Mouse (Mus musculus) forebrain, embryonic 14.5 days (tissue): ENCODE measurements around the gene Ccdc85c. TPM values are rescaled to one million over a fixed set of nuclear protein-coding genes. Genes with fewer than 3 reads are reported as not detected.

Source experiments
- ATAC-seq: fragments of 200-750 bp; cut with Nextera tagmentation; 2 replicates; pipeline ENCODE4 v1.8.0; 2017; ENCODE audit warnings: mild to moderate bottlenecking, moderate library complexity
- DNase-seq: peaks from one replicate; pipeline ENCODE4 v3.0.0-alpha.2; 2015; ENCODE audit warnings: low spot score
- H3K27ac ChIP-seq: fragments of 300-500 bp; sonication (generic); 2 replicates; pipeline ENCODE4 v1.5.1; 2014; ENCODE audit warnings: low read depth, mild to moderate bottlenecking, control low read depth, low read length, moderate library complexity
- H3K27me3 ChIP-seq: fragments of 300-500 bp; sonication (generic); replicated peaks from 2 replicates; pipeline ENCODE4 v1.6.1; 2014; ENCODE audit warnings: low read length, control low read depth, mixed read lengths; ENCODE audit not compliant: control insufficient read depth, insufficient read depth
- H3K36me3 ChIP-seq: fragments of 300-500 bp; sonication (generic); 2 replicates; pipeline ENCODE4 v1.6.1; 2014; ENCODE audit warnings: low read length, control low read depth; ENCODE audit not compliant: control insufficient read depth, insufficient read depth
- H3K4me1 ChIP-seq: fragments of 300-500 bp; sonication (generic); 2 replicates; pipeline ENCODE4 v1.6.1; 2014; ENCODE audit warnings: antibody characterized with exemption, low read length, control low read depth; ENCODE audit not compliant: control insufficient read depth, insufficient read depth
- H3K4me2 ChIP-seq: fragments of 300-500 bp; sonication (generic); 2 replicates; pipeline ENCODE4 v1.6.1; 2014; ENCODE audit warnings: mild to moderate bottlenecking, control low read depth, low read length
- H3K4me3 ChIP-seq: fragments of 300-500 bp; sonication (generic); 2 replicates; pipeline ENCODE4 v1.5.1; 2014; ENCODE audit warnings: low read depth, low read length, control low read depth
- H3K9ac ChIP-seq: fragments of 300-500 bp; sonication (generic); 2 replicates; pipeline ENCODE4 v1.6.1; 2014; ENCODE audit warnings: mild to moderate bottlenecking, low read length, control low read depth, moderate library complexity
- H3K9me3 ChIP-seq: fragments of 300-500 bp; sonication (generic); replicated peaks from 2 replicates; pipeline ENCODE4 v1.6.1; 2016; ENCODE audit warnings: low read length, control low read depth, mixed read lengths; ENCODE audit not compliant: control insufficient read depth
- WGBS: fragments of 180-500 bp; shearing (Covaris S2); extraction: QIAGEN DNeasy Blood & Tissue Kit; methylation state at CpG from one replicate; pipeline ENCODE4 v1.1.7; 2014; 5-methylcytosine and 5-hydroxymethylcytosine counted together
- polyA plus RNA-seq: library from polyadenylated mRNA; unstranded; fragments of >200 nt; fragmentation: Nextera tagmentation; extraction: Ambion mirVana; gene quantifications from 2 replicates; pipeline ENCODE4 v1.2.1, GENCODE M21; 2014

Gene Ccdc85c
- polyA plus RNA-seq, 1 experiment from 2014 or later: 14.5 TPM

DNA sequence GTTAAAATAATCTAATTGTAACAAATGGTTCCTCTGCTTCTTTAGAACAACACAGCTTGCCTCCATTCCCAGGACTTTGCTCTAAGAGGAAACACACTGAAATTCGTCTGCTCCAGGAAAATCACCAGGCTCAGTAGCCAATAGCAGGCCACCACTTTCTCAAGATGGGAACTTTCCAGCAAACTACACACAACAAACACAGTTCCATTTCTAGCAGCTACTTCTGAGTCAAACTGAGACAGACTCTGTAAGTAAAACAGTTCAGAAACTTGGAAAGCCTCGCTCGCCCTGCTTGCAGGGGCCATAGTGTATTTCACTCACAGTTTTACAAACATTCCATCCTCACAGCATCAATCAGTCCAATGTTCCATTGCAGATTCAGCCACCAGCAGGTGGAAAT lies 98.9 kb downstream of the Ccdc85c start:
- DNase-seq (no peak), ATAC-seq (no peak)
- WGBS: 81% methylated on average over 3 of the region's 3 CpGs
- Histone ChIP-seq H3K9ac (no peak overlapping the region), H3K36me3 (peaks cover under 1% of the 10 kb centered on the region; the same call in 1 of the 2 replicates), H3K9me3 (no peaks in the 10 kb centered on the region), H3K27ac (no peak overlapping the region), H3K27me3 (no peaks in the 10 kb centered on the region), H3K4me1 (peaks cover 21% of the 10 kb centered on the region), H3K4me3 (no peak overlapping the region), H3K4me2 (no peak overlapping the region)

DNA sequence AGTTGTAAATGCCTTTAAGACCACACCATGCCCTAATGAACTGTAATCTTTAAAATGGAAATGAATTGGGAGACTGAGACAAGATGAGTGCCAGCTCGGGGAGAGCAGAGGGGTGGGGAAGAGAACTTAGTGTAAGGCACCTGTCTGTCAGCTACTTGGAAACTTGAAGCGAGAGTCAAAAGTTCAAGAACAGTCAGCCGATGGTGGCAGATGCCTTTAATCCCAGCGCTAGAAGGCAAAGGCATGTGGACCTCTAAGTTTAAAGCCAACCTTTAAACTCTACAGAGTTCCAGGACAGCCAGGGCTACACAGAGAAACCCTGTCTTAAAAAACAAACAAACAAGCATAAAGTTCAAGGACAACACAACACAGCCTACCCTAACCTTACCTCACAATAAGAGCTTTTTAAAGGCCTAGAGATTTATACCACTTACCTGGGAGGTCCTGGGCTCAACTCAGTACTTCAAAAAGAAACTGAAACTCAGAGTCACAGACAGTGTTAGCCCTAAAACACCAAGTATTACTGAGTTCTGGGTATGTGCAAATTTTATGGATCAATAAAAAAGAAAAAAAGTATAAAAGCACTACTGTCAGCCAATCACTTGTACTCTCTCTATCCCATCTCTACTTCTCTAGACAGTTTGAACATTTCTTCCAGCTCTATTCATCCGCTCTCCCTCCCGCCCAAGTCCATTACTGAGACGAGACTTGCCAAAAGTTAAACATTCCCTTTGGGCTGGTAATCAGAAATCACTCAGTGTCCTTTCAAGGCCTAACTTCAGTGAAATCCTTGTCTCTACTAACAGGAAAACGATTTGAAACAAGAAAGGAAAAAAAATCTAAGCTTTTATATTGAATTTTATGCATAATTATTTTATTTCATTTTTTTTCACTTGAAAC lies 100.4 kb downstream of the Ccdc85c start:
- H3K27ac ChIP-seq: no peak overlapping the region
- ATAC-seq: no peak
- no peak overlapping the region for H3K9ac ChIP-seq
- DNase-seq: no peak
- no peaks in the 10 kb centered on the region for H3K9me3 ChIP-seq
- no peak overlapping the region for H3K4me3 ChIP-seq
- WGBS: 76% methylated on average over 8 of the region's 8 CpGs
- peaks cover 19% of the 10 kb centered on the region for H3K4me1 ChIP-seq
- no peaks in the 10 kb centered on the region for H3K27me3 ChIP-seq
- H3K4me2 ChIP-seq: no peak overlapping the region
- no peaks in the 10 kb centered on the region for H3K36me3 ChIP-seq

DNA sequence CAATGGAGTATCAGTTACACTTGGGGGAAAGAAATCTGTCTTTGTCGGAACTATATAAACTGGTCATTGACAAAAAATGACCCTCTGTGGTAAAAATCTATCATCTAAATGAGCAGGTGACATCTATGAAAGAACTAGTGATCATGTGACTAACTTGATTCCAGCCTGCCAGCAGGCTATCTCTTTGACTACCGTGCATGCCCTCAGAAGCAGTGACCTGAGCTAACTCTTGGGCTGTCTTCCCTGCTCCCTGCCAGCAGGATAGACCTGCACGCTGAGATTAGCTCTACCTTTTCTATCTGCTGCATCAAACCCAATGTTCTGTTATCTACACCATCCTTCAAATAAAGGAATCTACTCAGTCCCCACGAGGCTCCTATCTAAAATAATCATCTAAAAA lies 102.6 kb downstream of the Ccdc85c start:
- no peak overlapping the region for H3K9ac ChIP-seq
- H3K9me3 ChIP-seq: no peaks in the 10 kb centered on the region
- no peaks in the 10 kb centered on the region for H3K27me3 ChIP-seq
- no peak overlapping the region for H3K4me2 ChIP-seq
- WGBS: 70% methylated on average over 4 of the region's 4 CpGs
- peaks cover 16% of the 10 kb centered on the region for H3K4me1 ChIP-seq
- DNase-seq (no peak), ATAC-seq (no peak)
- H3K36me3 ChIP-seq: no peaks in the 10 kb centered on the region
- H3K4me3 ChIP-seq: no peak overlapping the region
- H3K27ac ChIP-seq: no peak overlapping the region

DNA sequence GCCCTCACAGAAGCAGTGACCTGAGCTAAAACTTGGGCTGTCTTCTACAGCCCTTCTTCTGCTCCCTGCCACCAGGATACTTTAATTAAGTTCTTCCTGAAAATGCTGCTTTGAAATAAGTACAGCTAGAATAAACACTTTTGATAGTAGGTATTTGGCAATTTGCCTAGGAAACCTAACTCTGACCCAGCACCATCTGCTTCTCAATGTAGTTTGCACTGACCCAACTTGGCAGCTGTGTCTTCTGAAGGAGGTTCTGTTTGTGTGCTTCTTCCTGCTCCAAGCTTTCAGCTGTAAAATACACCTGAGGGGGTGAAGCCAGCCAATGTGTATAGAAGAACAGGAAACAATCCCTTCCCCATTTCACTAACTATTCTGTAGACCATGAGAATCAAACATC lies 103.9 kb downstream of the Ccdc85c start:
- Histone ChIP-seq H3K4me3 (no peak overlapping the region), H3K27me3 (no peaks in the 10 kb centered on the region), H3K4me1 (peaks cover 10% of the 10 kb centered on the region; the same call in 1 of the 2 replicates), H3K9me3 (no peaks in the 10 kb centered on the region), H3K9ac (no peak overlapping the region), H3K4me2 (no peak overlapping the region), H3K36me3 (no peaks in the 10 kb centered on the region), H3K27ac (no peak overlapping the region)
- ATAC-seq: no peak
- no peak for DNase-seq

DNA sequence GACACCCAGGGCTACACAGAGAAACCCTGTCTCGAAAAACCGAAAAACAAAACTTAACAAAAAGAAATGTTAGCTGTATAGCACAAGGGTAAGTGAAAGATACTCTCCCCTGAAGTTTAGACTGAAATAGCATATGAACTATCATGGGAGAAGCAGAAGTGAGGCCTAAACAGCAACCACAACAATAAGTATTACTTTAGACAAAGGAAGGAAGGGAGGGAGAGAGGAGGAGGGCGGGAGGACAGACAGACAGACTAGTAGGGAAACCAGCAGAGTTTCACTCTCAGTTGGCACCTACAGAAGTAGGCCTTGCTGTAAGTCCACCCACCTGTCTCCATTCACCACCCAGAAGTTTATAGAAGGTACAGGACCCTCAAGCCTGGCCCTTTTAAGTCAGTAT lies 104.8 kb downstream of the Ccdc85c start:
- Histone ChIP-seq H3K4me2 (no peak overlapping the region), H3K27ac (no peak overlapping the region), H3K4me1 (peaks cover 10% of the 10 kb centered on the region; the same call in 1 of the 2 replicates), H3K36me3 (no peaks in the 10 kb centered on the region), H3K9me3 (no peaks in the 10 kb centered on the region), H3K4me3 (no peak overlapping the region), H3K27me3 (no peaks in the 10 kb centered on the region), H3K9ac (no peak overlapping the region)
- DNase-seq (no peak), ATAC-seq (no peak)
- 97% methylated on average over 3 of the region's 3 CpGs for WGBS

DNA sequence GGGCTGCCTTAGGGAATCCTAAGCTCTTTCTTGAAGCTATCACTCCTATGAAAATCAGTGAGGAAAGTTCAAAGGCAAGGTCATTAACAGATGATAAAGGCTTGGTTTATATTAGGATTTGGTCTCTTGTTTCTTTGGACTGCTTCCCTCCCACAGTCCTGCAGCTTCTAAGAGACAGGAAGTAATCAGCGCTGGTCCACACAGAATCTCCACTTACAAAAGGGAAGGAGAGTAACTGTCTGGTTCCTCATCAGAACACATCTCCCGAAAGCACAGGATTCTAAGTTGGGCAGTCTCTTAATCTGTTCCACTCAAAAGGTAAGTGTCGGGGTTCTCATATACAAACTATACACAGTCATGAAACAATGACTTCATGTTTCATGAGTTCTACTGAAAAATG lies 106.3 kb downstream of the Ccdc85c start:
- Histone ChIP-seq H3K4me3 (no peak overlapping the region), H3K9ac (no peak overlapping the region), H3K4me2 (no peak overlapping the region), H3K4me1 (peaks cover 10% of the 10 kb centered on the region; the same call in 1 of the 2 replicates), H3K27me3 (no peaks in the 10 kb centered on the region), H3K36me3 (0 out of 2 replicates have a peak, but pooled peaks cover 5% of the 10 kb centered on the region), H3K9me3 (no peaks in the 10 kb centered on the region), H3K27ac (no peak overlapping the region)
- DNase-seq (no peak), ATAC-seq (no peak)
- WGBS: 61% methylated on average over 3 of the region's 3 CpGs

DNA sequence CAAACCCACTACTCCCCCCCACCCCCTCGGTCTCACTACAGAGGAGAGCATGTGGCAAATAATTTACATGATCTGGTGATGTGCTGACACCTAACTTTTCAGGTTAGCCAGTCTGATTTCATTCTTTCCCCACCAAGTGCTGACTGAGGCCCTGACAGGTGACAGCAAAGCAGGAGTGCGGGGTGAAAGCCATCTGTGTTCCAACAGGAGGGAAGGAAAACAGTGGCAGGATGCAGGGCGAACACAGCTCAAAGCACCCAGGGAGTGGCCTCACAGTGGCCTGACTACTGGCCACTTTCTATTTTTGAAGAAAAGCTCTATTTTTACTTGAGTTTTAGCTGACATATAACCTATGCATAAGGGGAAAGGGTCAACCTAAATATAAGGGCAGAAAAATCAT lies 111.5 kb downstream of the Ccdc85c start:
- H3K9ac ChIP-seq: no peak overlapping the region
- H3K4me3 ChIP-seq: no peak overlapping the region
- 73% methylated on average over 3 of the region's 3 CpGs for WGBS
- H3K9me3 ChIP-seq: no peaks in the 10 kb centered on the region
- H3K4me1 ChIP-seq: no peaks in the 10 kb centered on the region
- no peak overlapping the region for H3K4me2 ChIP-seq
- ATAC-seq: no peak
- no peak overlapping the region for H3K27ac ChIP-seq
- no peaks in the 10 kb centered on the region for H3K27me3 ChIP-seq
- DNase-seq: no peak
- peaks cover 33% of the 10 kb centered on the region for H3K36me3 ChIP-seq

DNA sequence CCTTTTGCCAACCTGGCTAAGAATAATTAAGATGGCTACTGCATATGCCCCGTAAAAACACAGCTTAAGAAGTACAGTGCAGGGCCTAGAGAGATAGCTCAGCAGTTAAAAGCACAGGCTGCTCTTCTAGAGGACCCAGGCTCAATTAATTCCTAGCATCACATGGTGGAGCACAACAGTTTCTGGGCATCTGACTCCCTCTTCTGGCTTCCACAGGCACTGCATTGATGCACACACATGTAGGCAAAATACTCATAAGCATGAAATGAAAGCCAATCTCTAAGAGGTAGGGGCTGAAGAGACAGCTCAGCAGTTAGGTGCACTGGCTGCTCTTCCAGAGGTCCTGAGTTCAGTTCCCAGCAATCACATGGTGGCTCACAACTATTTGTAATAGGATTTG lies 113.2 kb downstream of the Ccdc85c start:
- DNase-seq (peak; percentile 49), ATAC-seq (no peak)
- Histone ChIP-seq H3K9ac (no peak overlapping the region), H3K27me3 (no peaks in the 10 kb centered on the region), H3K36me3 (peaks cover 45% of the 10 kb centered on the region), H3K4me1 (no peaks in the 10 kb centered on the region), H3K4me3 (no peak overlapping the region), H3K27ac (no peak overlapping the region), H3K4me2 (no peak overlapping the region), H3K9me3 (no peaks in the 10 kb centered on the region)
- 88% methylated on average over 1 of the region's 1 CpGs for WGBS

DNA sequence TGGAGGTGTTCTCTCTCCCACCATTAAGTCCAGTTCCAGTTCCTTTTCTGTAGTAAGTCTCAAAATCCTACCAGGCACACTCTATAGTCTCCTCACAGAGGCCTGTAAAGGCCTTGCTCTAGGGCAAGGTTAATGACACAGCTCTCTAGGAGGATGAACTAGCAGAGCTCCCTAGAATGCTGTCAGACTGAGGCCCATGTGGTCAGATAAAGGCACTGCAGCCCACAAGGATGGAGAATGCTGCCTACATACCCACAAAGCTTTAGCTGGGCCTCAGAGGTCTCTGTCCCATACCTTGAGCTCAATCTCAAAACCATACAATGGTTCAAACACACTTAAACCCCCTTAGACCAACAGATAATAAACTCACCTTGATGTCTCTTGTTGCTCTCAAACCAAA lies 115.4 kb downstream of the Ccdc85c start:
- ATAC-seq (no peak), DNase-seq (no peak)
- Histone ChIP-seq H3K4me2 (no peak overlapping the region), H3K27ac (no peak overlapping the region), H3K27me3 (no peaks in the 10 kb centered on the region), H3K4me1 (no peaks in the 10 kb centered on the region), H3K36me3 (peaks cover 62% of the 10 kb centered on the region), H3K9ac (no peak overlapping the region), H3K4me3 (no peak overlapping the region), H3K9me3 (no peaks in the 10 kb centered on the region)
